Mouse (Mus musculus) myocyte (in vitro differentiated cells): Measurements from ENCODE around the gene Banp.

ENCODE experiments used
- MYOG ChIP-seq, 3 experiments: IDR thresholded peaks; one replicate each; pipeline ENCODE4 v1.6.1; 2011; ENCODE audit warnings: control low read depth in 2 of 3, low read depth in 2 of 3, mild to moderate bottlenecking in 2 of 3; ENCODE audit not compliant: insufficient read length in 2 of 3, control insufficient read depth in 1 of 3, insufficient read depth in 1 of 3
- POLR2A ChIP-seq: IDR thresholded peaks from one replicate; pipeline ENCODE4 v1.6.1; 2011; ENCODE audit warnings: low read depth, mild to moderate bottlenecking, control low read depth, moderate library complexity; ENCODE audit not compliant: insufficient read length
- POLR2AphosphoS2 ChIP-seq: IDR thresholded peaks from one replicate; pipeline ENCODE4 v1.6.1; 2011; ENCODE audit warnings: low read depth, control low read depth; ENCODE audit not compliant: insufficient read length
- REST ChIP-seq: IDR thresholded peaks from one replicate; pipeline ENCODE4 v1.6.1; 2011; ENCODE audit warnings: mild to moderate bottlenecking, control low read depth, moderate library complexity; ENCODE audit not compliant: insufficient read depth, insufficient read length
- TCF12 ChIP-seq: IDR thresholded peaks from one replicate; pipeline ENCODE4 v1.6.1; 2011; ENCODE audit warnings: mild to moderate bottlenecking, control low read depth; ENCODE audit not compliant: poor library complexity, insufficient read depth, severe bottlenecking

- no peak for TF ChIP-seq POLR2A
- TF ChIP-seq POLR2AphosphoS2 = no peak
- TF ChIP-seq MYOG (IDR thresholded peaks at IDR 0.05; ENCODE audit: control insufficient read depth in 1 of 3, insufficient read depth in 1 of 3, insufficient read length in 2 of 3, low read depth in 2 of 3) = no peak
- no peak for TF ChIP-seq TCF12
- TF ChIP-seq REST = no peak
These were observed 19.0 kb downstream of the Banp start for GRCm38 (mm10) chr8:121968542-121968941.
